Mouse (Mus musculus): ENCODE data around the gene Gsap. TPM values are rescaled to one million over a fixed set of nuclear protein-coding genes. Genes with fewer than 3 reads are reported as not detected.

Gsap gene
- 10 to 100 TPM; 69.3 to 77.0 TPM for total RNA-seq (2023)

GRCm38 (mm10) chr5:21185764-21186685 is at the start of gene Gsap:
Gene Gsap (plus strand): TSS chr5:21186255.

Other genes starting within 250 kb of the Gsap start
- 10 to 100 TPM; 36.3 to 43.6 TPM for gene Rsbn1l, start 229.9 kb upstream of the Gsap start, total RNA-seq (2023)
- 100 to 1,000 TPM in 1 of 2 experiments, 10 to 100 TPM in 1; 91.5 to 102 TPM for gene Ptpn12, start 130.3 kb upstream of the Gsap start, total RNA-seq (2023)
- 10 to 100 TPM; 66.0 to 68.7 TPM for gene Fgl2, start 186.4 kb downstream of the Gsap start, total RNA-seq (2023)
- gene Ccdc146, start 238.4 kb downstream of the Gsap start, total RNA-seq (2023), result under 1 TPM; 0.57 to 0.99 TPM
- gene Fam185a, start 238.7 kb downstream of the Gsap start, total RNA-seq (2023), result 1 to 10 TPM; 1.4 to 2.1 TPM

Measured in neutrophil, adult 83 days (primary cell).